Mouse (Mus musculus): ENCODE data around the gene Gm20403.
"Not testable (repeated sequence)": the region's sequence is repeated elsewhere in the genome, so short reads cannot be mapped to it uniquely, and the experiment has no call there.

Gene Gm20403

GRCm38 (mm10) chr12:54986052-54986717, at the start of gene Gm20403:
TSS of gene Gm20403 (minus strand) at chr12:54986529.
- DNase-seq (ENCODE audit: extremely low read depth, low read depth): peak; percentile 93

DNA sequence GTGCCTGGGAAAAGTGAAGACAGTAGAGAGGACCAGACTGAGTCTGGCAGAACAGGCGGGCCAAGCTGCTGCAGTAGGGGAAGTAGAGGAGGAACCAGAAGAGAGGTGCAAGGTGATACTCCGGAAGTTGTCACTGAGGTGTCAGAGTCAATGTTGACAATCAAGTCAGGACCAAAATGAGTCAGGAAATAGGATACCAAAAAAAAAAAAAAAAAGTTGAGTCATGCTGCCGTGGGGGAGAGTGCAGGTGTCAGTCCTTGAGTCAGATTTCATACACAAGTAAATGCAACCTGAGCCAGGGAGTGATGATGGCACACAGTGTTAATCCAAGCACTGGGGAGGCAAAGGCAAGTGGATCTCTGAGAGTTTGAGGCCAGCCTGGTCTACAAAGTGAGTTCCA, 40.8 kb upstream of the Gm20403 start:
- DNase-seq (ENCODE audit: extremely low read depth, low read depth): no peak

- DNase-seq (ENCODE audit: extremely low read depth, low read depth): no peak
These were observed 37.0 kb upstream of the Gm20403 start for GRCm38 (mm10) chr12:55023284-55023683.

- DNase-seq (ENCODE audit: extremely low read depth, low read depth): peak; percentile 27
These were observed 33.1 kb upstream of the Gm20403 start for GRCm38 (mm10) chr12:55019421-55019877.

DNA sequence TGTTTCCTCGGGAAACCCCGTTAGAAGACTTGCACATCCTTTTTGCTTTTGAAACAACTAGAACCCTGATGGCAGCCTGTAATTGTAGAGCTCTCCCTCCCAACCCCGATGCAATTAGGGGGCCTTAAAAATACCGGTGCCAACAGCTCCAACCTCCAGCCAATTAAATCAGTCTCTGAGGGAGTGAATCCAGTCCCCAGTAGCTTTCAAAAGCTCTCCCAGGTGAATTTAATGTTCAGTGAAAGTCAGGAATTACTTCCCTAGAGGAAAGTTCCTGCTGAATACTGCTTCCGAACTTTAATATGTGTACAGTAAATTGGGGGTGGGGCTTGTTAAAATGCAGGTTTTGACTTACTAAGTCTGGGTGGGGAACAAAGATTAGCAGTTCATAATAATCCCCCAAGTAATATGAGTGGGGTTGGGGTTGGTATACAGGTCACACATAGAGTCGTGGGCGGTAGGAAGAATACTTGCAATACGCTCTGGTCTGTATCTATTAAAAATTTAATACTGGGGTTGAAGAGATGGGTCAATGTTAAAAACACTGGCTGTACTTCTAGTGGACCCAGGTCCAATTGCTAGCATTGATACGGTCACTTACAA, 30.9 kb upstream of the Gm20403 start:
- DNase-seq (ENCODE audit: extremely low read depth, low read depth): no peak

DNA sequence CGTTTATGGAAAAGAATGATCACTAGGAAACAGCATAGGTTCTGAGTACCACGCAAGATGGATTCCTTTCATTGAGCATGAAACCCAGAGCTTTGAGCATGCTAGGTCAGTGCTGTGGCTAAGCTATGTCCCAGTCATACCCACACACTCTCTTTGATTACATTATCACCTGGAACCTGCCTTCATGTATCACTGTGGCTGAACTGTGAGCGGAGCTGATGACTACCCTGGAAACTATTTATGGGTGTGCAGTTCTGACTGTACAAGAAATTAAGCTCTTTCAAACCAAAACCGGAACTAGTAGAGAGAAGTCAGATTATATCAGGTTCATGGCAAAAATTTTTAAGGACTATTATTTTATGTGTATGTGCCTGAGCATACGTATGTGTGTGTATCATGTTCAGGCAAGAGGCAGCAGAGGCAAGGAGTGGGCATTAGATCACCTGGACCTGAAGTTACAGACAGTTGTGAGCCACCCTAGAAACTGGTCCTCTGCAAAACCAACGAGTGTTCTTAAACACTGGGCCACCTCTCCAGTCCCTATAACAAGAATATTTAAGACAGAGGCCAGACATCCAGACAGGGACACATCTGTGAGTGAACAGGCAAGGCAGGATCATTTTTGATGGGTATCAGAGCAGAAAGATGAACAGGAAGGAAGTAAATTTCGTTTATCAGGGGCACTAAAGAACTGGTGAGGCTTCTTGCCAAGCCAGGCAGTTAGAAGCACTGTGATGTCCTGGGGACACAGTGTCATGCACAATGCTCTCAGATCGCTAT, 30.2 kb upstream of the Gm20403 start:
- DNase-seq (ENCODE audit: extremely low read depth, low read depth): peak; percentile 21

DNA sequence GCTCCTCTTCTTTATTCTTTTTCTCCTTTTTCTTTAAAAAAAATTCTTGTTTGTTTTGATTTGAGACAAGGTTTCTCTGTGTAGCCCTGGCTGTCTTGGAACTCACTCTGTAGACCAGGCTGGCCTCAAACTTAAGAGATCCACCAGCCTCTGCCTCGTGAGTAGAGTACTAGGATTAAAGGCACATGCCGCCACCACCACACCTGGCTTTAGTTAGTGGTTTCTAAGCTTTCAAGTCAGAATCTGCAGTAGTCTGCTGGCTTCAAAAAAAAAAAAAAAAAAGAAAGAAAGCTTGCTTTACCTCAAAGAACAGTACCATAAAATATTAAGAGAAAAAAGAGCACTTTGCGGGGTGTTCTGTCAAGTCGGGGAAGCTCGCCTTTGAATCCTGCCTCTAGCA, 29.1 kb upstream of the Gm20403 start:
- DNase-seq (ENCODE audit: extremely low read depth, low read depth): no peak

DNA sequence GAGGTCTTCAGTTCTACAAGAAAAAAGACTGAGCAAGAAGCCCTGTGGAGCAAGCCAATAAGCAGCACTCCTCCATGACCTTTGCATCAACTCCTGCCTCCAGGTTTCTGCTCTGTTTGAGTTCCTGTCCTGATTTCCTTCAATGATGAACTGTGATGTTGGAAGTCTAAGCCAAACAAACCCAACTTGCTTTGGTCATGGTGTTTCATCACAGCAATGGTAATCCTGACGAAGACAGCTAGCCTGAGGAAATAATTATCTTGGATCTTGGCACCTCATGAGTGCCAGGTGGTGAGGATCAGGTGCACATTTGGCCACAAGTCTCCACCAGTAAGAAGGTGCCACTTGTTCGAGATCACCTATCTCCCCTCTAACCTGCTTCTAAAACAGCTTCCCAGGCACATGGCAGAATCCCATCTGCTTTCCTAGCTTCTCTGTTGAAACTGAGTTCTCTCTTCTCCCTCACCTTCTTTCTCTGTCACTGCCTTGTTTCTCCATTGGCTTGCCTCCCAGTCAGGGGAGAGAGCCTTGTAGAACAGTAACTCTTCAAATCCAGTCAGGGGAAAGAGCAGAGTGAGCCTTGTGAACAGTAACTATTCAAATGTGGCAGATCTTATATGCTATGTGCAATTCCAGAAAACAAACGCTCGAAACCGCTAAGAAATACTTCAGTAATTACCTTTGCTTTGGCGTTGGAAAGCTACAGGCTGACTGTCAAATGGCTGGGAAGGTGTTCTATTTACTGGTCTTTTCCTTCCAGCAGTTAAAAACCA, 27.5 kb upstream of the Gm20403 start, which contains the start of gene Baz1a:
Gene Baz1a (minus strand): TSS at position 723 of the 773 bp plus-strand sequence.
- no peak for DNase-seq (ENCODE audit: extremely low read depth, low read depth)

DNA sequence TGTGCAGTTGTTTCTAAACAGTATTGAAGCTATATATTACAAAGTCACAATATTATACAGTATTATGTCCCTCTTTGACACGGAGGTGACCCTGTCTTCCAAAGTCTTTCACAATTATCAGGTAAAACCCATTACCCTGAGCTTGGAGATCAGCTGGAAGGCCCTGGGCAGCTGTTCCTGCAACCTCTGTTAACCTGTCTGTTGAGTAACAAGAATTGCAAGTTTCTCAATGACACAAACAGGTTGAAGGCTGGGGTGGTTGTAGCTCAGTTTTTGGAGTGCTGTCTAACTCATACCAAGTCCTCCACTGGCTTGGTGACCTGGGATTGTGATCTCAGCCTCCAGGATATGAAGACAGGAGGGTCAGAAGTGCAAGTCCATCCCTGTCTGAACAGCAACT, 26.7 kb upstream of the Gm20403 start:
- DNase-seq (ENCODE audit: extremely low read depth, low read depth): no peak

GRCm38 (mm10) chr12:55007361-55008008, 21.2 kb upstream of the Gm20403 start:
- DNase-seq (ENCODE audit: extremely low read depth, low read depth): no peak

GRCm38 (mm10) chr12:55006071-55006470, 19.7 kb upstream of the Gm20403 start:
- DNase-seq (ENCODE audit: extremely low read depth, low read depth): no peak

- no peak for DNase-seq (ENCODE audit: extremely low read depth, low read depth)
These were observed 18.1 kb upstream of the Gm20403 start for GRCm38 (mm10) chr12:55004396-55004795.

DNA sequence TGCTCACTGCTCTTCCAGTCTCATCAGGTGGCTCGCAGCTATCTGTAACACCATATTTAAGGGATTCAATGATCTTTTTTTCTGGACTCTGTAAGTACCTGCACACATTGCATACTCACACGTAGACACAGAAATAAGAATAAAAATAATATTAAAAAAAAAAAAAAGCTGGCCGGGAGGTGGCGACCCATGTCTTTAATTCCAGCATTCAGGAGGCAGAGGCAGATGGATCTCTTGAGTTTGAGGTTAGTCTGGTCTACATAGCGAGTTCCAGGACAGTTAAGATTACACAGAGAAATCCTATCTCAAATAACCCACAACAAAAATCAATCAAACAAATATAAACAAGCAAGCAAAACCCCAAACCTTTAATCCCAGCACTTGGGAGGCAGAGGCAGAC, 17.5 kb upstream of the Gm20403 start:
- no peak for DNase-seq (ENCODE audit: extremely low read depth, low read depth)

GRCm38 (mm10) chr12:55002532-55002931, 16.2 kb upstream of the Gm20403 start:
- DNase-seq (ENCODE audit: extremely low read depth, low read depth): not testable (repeated sequence)

DNA sequence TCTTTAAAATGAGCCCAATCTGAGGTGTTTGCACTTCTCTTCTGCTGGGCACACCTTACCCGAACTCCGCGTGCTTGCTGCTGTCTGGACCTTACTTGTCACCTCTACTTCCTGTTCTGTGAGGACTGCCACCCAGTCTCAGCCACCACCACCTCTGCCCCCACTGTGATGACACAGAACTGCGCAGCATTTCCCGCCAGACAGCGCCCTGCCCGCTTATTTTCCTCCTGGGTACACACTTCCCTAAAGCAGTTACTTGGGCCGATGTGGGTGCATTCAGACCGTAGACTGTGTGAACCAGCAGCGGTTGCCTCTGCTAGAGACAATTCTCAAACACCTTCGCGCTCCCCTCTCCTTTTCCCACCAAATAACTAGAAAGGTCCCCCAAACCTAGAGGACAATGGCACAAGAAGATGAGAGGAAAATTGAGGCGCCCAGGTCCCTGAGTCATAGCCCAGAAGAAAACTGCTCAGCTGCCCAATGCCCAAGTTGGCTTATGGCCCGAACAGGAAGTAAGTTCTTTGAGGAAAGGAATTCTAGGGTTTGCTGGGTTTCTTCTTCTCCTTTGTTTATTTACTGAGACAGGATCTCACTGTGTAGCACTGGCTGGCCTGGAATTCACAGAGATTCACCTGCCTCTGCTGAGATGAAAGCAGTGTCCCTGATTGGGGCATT, 12.8 kb upstream of the Gm20403 start:
- no peak for DNase-seq (ENCODE audit: extremely low read depth, low read depth)

- no peak for DNase-seq (ENCODE audit: extremely low read depth, low read depth)
These were observed 12.1 kb upstream of the Gm20403 start for GRCm38 (mm10) chr12:54998411-54998810.

- DNase-seq (ENCODE audit: extremely low read depth, low read depth): no peak
These were observed 10.7 kb upstream of the Gm20403 start for GRCm38 (mm10) chr12:54996979-54997474.

DNA sequence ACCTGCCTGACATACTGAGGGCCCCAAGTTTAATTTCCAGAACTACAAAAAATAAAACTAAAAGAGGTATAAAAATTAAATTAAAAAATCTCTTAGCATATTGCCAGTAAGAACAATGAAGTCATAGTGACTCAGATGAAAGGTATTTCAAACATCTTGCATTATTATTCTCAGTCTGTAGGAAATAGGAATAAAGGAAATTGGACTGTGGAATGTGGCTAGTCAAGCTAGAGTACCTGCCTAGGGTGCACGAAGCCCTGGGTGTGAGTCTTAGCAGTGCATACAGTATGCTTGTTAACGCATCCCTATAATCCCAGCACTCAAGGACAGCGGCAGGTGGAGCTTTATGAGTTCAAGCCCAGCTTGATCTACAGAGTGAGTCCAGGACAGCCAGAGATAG, 9.6 kb upstream of the Gm20403 start:
- DNase-seq (ENCODE audit: extremely low read depth, low read depth): no peak

GRCm38 (mm10) chr12:54994418-54994817, 8.1 kb upstream of the Gm20403 start:
- no peak for DNase-seq (ENCODE audit: extremely low read depth, low read depth)

GRCm38 (mm10) chr12:54994068-54994386, 7.7 kb upstream of the Gm20403 start:
- DNase-seq (ENCODE audit: extremely low read depth, low read depth): no peak
